In genomic region chr6:91694610-91695009, GRCm38 (mm10) we compare ENCODE assay signal across 8 mouse cellular contexts. TPM values are rescaled to one million over a fixed set of nuclear protein-coding genes. Genes with fewer than 3 reads are reported as not detected.
DNase-seq lines count a peak whose midpoint lies in the region; ATAC-seq lines count a peak whose summit lies in the region.

No protein-coding gene starts in this region.

- H3K4me3 ChIP-seq in forebrain, embryonic 10.5 days, result no peak overlapping the region
- H3K4me3 ChIP-seq in forebrain, embryonic 16.5 days (replicated peaks; ENCODE audit: low read length), result no peak overlapping the region
- H3K4me3 ChIP-seq in midbrain, embryonic 12.5 days, result no peak overlapping the region
- H3K4me3 ChIP-seq in midbrain, embryonic 11.5 days (ENCODE audit: low read depth, low read length), result no peak overlapping the region

- peaks cover 38% of the 10 kb centered on the region for H3K36me3 ChIP-seq in forebrain, embryonic 10.5 days (replicated peaks)
- no peaks in the 10 kb centered on the region; the same call in 1 of the 2 replicates for H3K36me3 ChIP-seq in forebrain, embryonic 16.5 days (ENCODE audit: control insufficient read depth, insufficient read depth)
- H3K36me3 ChIP-seq in midbrain, embryonic 12.5 days, result peaks cover 27% of the 10 kb centered on the region; the same call in 1 of the 2 replicates
- peaks cover under 1% of the 10 kb centered on the region for H3K36me3 ChIP-seq in midbrain, embryonic 11.5 days (ENCODE audit: control insufficient read depth, insufficient read depth, low read length)

- WGBS in forebrain, embryonic 10.5 days, result 58% methylated on average over 7 of the region's 7 CpGs
- 37% methylated on average over 7 of the region's 7 CpGs for WGBS in forebrain, embryonic 16.5 days
- 55% methylated on average over 7 of the region's 7 CpGs for WGBS in midbrain, embryonic 12.5 days
- 58% methylated on average over 7 of the region's 7 CpGs for WGBS in midbrain, embryonic 11.5 days

- peak overlapping the region; percentile 31; the same call in 1 of the 2 replicates for H3K27ac ChIP-seq in forebrain, embryonic 10.5 days
- H3K27ac ChIP-seq in forebrain, embryonic 16.5 days (ENCODE audit: low read length), result no peak overlapping the region
- peak overlapping the region; percentile 11 for H3K27ac ChIP-seq in midbrain, embryonic 12.5 days (replicated peaks)
- H3K27ac ChIP-seq in midbrain, embryonic 11.5 days (ENCODE audit: low read depth, low read length), result no peak overlapping the region

- no peaks in the 10 kb centered on the region for H3K27me3 ChIP-seq in forebrain, embryonic 10.5 days (ENCODE audit: poor library complexity, severe bottlenecking)
- H3K27me3 ChIP-seq in forebrain, embryonic 16.5 days (replicated peaks; ENCODE audit: control insufficient read depth, insufficient read depth, low read length), result no peaks in the 10 kb centered on the region
- H3K27me3 ChIP-seq in midbrain, embryonic 12.5 days, result no peaks in the 10 kb centered on the region
- H3K27me3 ChIP-seq in midbrain, embryonic 11.5 days (ENCODE audit: control insufficient read depth, insufficient read depth, low read length), result no peaks in the 10 kb centered on the region

- no peak for ATAC-seq in forebrain, embryonic 16.5 days
- no peak for ATAC-seq in midbrain, embryonic 12.5 days (ENCODE audit: low FRiP score, low read depth)
- no peak for ATAC-seq in midbrain, embryonic 11.5 days (ENCODE audit: low FRiP score)
- ATAC-seq in activated CD4-positive, CD25-positive, alpha-beta regulatory T cell, adult 4 months, result no peak

- DNase-seq in forebrain, embryonic 10.5 days (ENCODE audit: extremely low spot score, low spot score), result no peak
- DNase-seq in midbrain, embryonic 11.5 days (ENCODE audit: low spot score, missing footprints), result no peak
- DNase-seq in gastrocnemius, postnatal 10 days, result peak; percentile 57
- DNase-seq in kidney, postnatal 25 days, result peak; percentile 62 to 72
- no peak for DNase-seq in spleen, postnatal 36 days (ENCODE audit: low spot score in 2 of 2)

- H3K4me1 ChIP-seq in forebrain, embryonic 10.5 days, result peaks cover 50% of the 10 kb centered on the region
- peaks cover 19% of the 10 kb centered on the region for H3K4me1 ChIP-seq in forebrain, embryonic 16.5 days (replicated peaks; ENCODE audit: control insufficient read depth, insufficient read depth, low read length)
- peaks cover 43% of the 10 kb centered on the region for H3K4me1 ChIP-seq in midbrain, embryonic 12.5 days
- no peaks in the 10 kb centered on the region for H3K4me1 ChIP-seq in midbrain, embryonic 11.5 days (ENCODE audit: control insufficient read depth, insufficient read depth, low read length)

- no peak overlapping the region for H3K4me2 ChIP-seq in forebrain, embryonic 16.5 days (ENCODE audit: low read length)
- H3K4me2 ChIP-seq in midbrain, embryonic 12.5 days (replicated peaks), result no peak overlapping the region
- H3K4me2 ChIP-seq in midbrain, embryonic 11.5 days, result no peak overlapping the region

- H3K9ac ChIP-seq in forebrain, embryonic 16.5 days (replicated peaks; ENCODE audit: low read depth, low read length), result no peak overlapping the region
- H3K9ac ChIP-seq in midbrain, embryonic 12.5 days (replicated peaks), result no peak overlapping the region; the same call in 1 of the 2 replicates
- no peak overlapping the region for H3K9ac ChIP-seq in midbrain, embryonic 11.5 days (ENCODE audit: low read length)

- H3K9me3 ChIP-seq in forebrain, embryonic 10.5 days, result no peaks in the 10 kb centered on the region
- H3K9me3 ChIP-seq in forebrain, embryonic 16.5 days (ENCODE audit: control insufficient read depth, low read length), result no peaks in the 10 kb centered on the region
- H3K9me3 ChIP-seq in midbrain, embryonic 12.5 days, result no peaks in the 10 kb centered on the region
- H3K9me3 ChIP-seq in midbrain, embryonic 11.5 days (ENCODE audit: control insufficient read depth, low read length), result no peaks in the 10 kb centered on the region

RNA-seq across cellular contexts. Expression of gene Slc6a6, which starts 10.8 kb away (rescaled TPM):
- polyA plus RNA-seq in forebrain, embryonic 10.5 days (2016; fragmentation: Nextera tagmentation; extraction: Ambion mirVana), result 42.4 and 47.0 TPM in 2 replicates
- polyA plus RNA-seq in forebrain, embryonic 16.5 days (2015; fragmentation: Nextera tagmentation; extraction: Ambion mirVana), result 98.6 and 107 TPM in 2 replicates
- polyA plus RNA-seq in midbrain, embryonic 12.5 days (2016; fragmentation: Nextera tagmentation; extraction: Ambion mirVana), result 69.4 and 82.8 TPM in 2 replicates
- 43.6 and 45.6 TPM in 2 replicates for polyA plus RNA-seq in midbrain, embryonic 11.5 days (2014; fragmentation: Nextera tagmentation; extraction: Ambion mirVana)
- total RNA-seq in gastrocnemius, postnatal 10 days (2021), result 10 to 100 TPM; 43.1 to 64.5 TPM
- polyA plus RNA-seq in activated CD4-positive, CD25-positive, alpha-beta regulatory T cell, adult 4 months (2017; shearing (Covaris generic)), result 10 to 100 TPM; 34.3 to 47.9 TPM

Comparison
In these comparisons a context has a peak if more than half of its experiments do, and no peak if none do; other contexts are left out.
1. H3K27ac ChIP-seq: peak in forebrain, embryonic 10.5 days (single experiment) and midbrain, embryonic 12.5 days (single experiment); none in forebrain, embryonic 16.5 days (single experiment) and midbrain, embryonic 11.5 days (single experiment).
2. DNase-seq: peak in gastrocnemius, postnatal 10 days (single experiment) and kidney, postnatal 25 days (2 of 2); none in forebrain, embryonic 10.5 days (single experiment), midbrain, embryonic 11.5 days (single experiment) and spleen, postnatal 36 days (0 of 2).